Mouse (Mus musculus) small intestine, adult 2 months (tissue): ENCODE data around the gene Acbd7. TPM values are rescaled to one million over a fixed set of nuclear protein-coding genes. Genes with fewer than 3 reads are reported as not detected.
A peak's percentile ranks its signal among the peaks of the same experiment; 100 is the strongest.

ENCODE experiments used
- H3K27ac ChIP-seq: fragments of 200-500 bp; 2 replicates; pipeline ENCODE4 v1.5.1; 2012; ENCODE audit warnings: low read depth, low read length, control low read depth, inconsistent platforms; ENCODE audit not compliant: insufficient read depth
- H3K27me3 ChIP-seq: fragments of 200-500 bp; 2 replicates; pipeline ENCODE4 v1.6.1; 2012; ENCODE audit warnings: mild to moderate bottlenecking, moderate library complexity, low read length, inconsistent platforms; ENCODE audit not compliant: control insufficient read depth, insufficient read depth
- H3K36me3 ChIP-seq: fragments of 200-500 bp; 2 replicates; pipeline ENCODE4 v1.6.1; 2012; ENCODE audit warnings: mild to moderate bottlenecking, low read length, control low read depth, inconsistent platforms; ENCODE audit not compliant: control insufficient read depth, insufficient read depth
- H3K4me1 ChIP-seq: fragments of 200-500 bp; 2 replicates; pipeline ENCODE4 v1.6.1; 2012; ENCODE audit warnings: low read length, inconsistent platforms, mixed read lengths; ENCODE audit not compliant: control insufficient read depth, insufficient read depth, insufficient read length
- H3K4me3 ChIP-seq: fragments of 200-500 bp; 2 replicates; pipeline ENCODE4 v1.5.1; 2012; ENCODE audit warnings: low read depth, mild to moderate bottlenecking, control low read depth, inconsistent platforms, low read length, moderate library complexity
- CTCF ChIP-seq: fragments of 200-500 bp; IDR thresholded peaks from 2 replicates; pipeline ENCODE4 v1.5.1; 2012; ENCODE audit warnings: low read depth, mild to moderate bottlenecking, control low read depth, inconsistent platforms, low read length, moderate library complexity, mixed read lengths; ENCODE audit not compliant: insufficient replicate concordance, insufficient read length; ENCODE audit errors: extremely low read depth
- POLR2A ChIP-seq: fragments of 200-500 bp; IDR thresholded peaks from 2 replicates; pipeline ENCODE4 v1.6.1; 2012; ENCODE audit warnings: low read depth, mild to moderate bottlenecking, control low read depth, inconsistent platforms, low read length, moderate library complexity
- WGBS: fragments of 180-500 bp; shearing (Covaris S2); methylation state at CpG from one replicate; pipeline ENCODE4 v1.1.7; 2018; 5-methylcytosine and 5-hydroxymethylcytosine counted together
- polyA plus RNA-seq: library from polyadenylated mRNA; depleted of rRNA; stranded (reverse); fragments of >200 nt; gene quantifications from 2 replicates; pipeline ENCODE4 v1.2.3, GENCODE M21; 2012

The Acbd7 gene
- polyA plus RNA-seq, 1 experiment, result not detected

GRCm38 (mm10) chr2:3324381-3325130 is 11.4 kb upstream of the Acbd7 start:
- no peak overlapping the region for H3K27ac ChIP-seq
- peaks cover 27% of the 10 kb centered on the region for H3K36me3 ChIP-seq
- TF ChIP-seq POLR2A (no peak), CTCF (no peak)
- no peaks in the 10 kb centered on the region for H3K4me1 ChIP-seq
- no peaks in the 10 kb centered on the region for H3K27me3 ChIP-seq
- 95% methylated on average over 7 of the region's 7 CpGs for WGBS
- no peak overlapping the region for H3K4me3 ChIP-seq

DNA sequence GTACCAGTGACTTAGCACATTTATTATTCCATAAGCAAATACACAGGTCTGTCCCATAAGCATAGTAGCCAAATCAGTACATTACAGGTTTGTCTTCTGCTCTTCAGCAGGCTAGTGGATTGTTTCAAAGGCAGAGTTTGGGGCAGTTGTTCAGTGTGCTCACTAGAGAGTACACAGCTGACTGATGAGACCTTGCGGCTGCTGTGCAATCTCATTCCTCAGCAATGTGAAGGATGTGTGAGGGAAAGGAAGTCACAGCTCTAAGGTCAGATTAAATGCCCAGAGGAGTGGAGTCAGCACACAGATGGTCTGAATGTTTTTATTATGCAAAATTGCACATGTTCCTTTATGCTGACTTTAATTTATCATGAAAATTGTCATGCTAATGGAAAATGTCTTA is 9.4 kb upstream of the Acbd7 start:
- TF ChIP-seq CTCF (no peak), POLR2A (no peak)
- H3K36me3 ChIP-seq, result peaks cover 25% of the 10 kb centered on the region

DNA sequence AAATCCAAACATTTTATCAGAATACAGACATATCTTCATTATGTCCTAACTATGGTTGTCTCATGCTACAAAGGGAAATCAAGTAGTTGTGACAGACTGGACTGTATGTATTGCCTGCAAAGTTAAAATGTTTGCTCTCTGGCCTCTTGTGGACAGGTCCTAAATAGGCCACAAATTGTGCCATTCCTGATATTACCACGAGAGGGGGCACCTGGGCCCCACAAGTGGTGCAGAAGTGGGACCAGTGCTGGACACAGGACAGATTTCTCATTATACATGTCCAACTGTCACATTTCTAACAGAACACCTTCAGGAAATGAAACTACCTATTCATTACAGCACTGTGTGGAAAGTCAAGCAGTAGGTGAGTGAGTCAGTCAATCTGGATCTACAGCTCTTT is 8.6 kb upstream of the Acbd7 start:
- no peaks in the 10 kb centered on the region for H3K27me3 ChIP-seq
- WGBS, result 9% methylated on average over 1 of the region's 1 CpGs
- peaks cover 23% of the 10 kb centered on the region for H3K36me3 ChIP-seq
- H3K4me3 ChIP-seq, result no peak overlapping the region
- TF ChIP-seq POLR2A (no peak), CTCF (peak; percentile 71; the same call in 1 of the 2 replicates)
- H3K4me1 ChIP-seq, result peaks cover 4% of the 10 kb centered on the region; the same call in 1 of the 2 replicates
- H3K27ac ChIP-seq, result no peak overlapping the region

More for the DNA sequence above, 9.4 kb upstream of the Acbd7 start:
- Histone ChIP-seq H3K4me3 (no peak overlapping the region), H3K27ac (no peak overlapping the region), H3K4me1 (peaks cover 4% of the 10 kb centered on the region; the same call in 1 of the 2 replicates), H3K27me3 (no peaks in the 10 kb centered on the region)
- 88% methylated on average over 1 of the region's 1 CpGs for WGBS

DNA sequence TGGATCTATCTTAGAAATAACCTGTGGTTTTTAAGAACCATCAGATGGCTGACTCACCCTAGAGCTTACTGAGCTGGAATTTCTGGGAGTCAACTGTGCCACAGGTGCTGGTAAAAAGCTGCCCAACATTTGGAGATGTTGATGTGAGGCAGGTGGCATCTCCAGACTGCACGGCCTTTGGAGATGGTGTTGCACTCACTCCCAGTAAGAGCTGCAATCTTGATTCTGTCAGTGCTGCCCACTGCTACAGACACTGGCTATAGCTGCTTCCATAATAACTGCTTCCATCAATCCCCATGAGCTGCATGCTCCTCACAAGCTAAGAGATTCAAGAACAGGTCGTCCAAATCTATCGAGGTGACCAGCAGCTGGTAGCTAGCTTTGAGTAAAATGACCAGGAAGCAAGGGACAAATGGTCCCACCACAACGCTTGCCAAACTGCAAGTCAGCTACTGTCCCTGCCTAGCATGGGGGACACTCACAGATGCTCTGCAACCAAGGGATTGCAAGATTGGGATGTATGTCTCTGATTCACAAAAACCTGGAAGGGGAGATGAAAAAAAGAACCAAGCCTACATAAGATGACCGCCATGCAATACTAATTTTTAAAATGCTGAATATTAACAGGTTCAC is 4.8 kb upstream of the Acbd7 start:
- H3K4me3 ChIP-seq, result no peak overlapping the region
- no peak overlapping the region for H3K27ac ChIP-seq

DNA sequence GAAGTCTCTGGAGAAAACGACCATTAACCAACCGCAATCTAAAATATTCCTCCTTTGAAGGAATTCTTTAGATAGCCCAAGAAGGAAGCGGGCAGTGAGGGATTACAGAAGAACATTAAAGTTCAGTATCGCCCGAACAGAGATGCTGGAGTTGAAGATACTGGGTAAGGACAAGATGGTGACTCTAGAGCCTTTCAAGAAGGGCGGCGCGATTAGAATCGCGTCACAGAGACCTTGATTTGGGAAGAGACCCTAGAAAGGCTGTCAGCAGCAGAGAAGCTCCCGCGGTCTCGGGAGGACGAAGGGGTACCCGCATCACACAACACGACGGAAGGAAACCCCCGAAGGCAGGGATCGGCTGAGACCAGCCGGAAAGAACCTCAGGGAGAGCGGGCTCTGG is 3.9 kb upstream of the Acbd7 start:
- H3K36me3 ChIP-seq, result peaks cover 6% of the 10 kb centered on the region
- TF ChIP-seq CTCF, result no peak
- no peak for TF ChIP-seq POLR2A
- peaks cover 4% of the 10 kb centered on the region; the same call in 1 of the 2 replicates for H3K4me1 ChIP-seq
- H3K27ac ChIP-seq, result peak overlapping the region; percentile 3; the same call in 1 of the 2 replicates
- WGBS, result 1% methylated on average over 21 of the region's 21 CpGs
- no peaks in the 10 kb centered on the region for H3K27me3 ChIP-seq
- peak overlapping the region; percentile 74 for H3K4me3 ChIP-seq

More for the DNA sequence above, 4.8 kb upstream of the Acbd7 start:
- no peaks in the 10 kb centered on the region for H3K27me3 ChIP-seq
- TF ChIP-seq POLR2A (no peak), CTCF (no peak)
- peaks cover 8% of the 10 kb centered on the region for H3K36me3 ChIP-seq
- H3K4me1 ChIP-seq, result peaks cover 4% of the 10 kb centered on the region; the same call in 1 of the 2 replicates
- WGBS, result 29% methylated on average over 5 of the region's 5 CpGs

- under 1% methylated on average over 45 of the region's 45 CpGs for WGBS
- TF ChIP-seq CTCF, result no peak
- TF ChIP-seq POLR2A, result no peak
Observed at GRCm38 (mm10) chr2:3332484-3333242, 3.3 kb upstream of the Acbd7 start, which contains the start of gene Rpp38. TSS of gene Rpp38 (minus strand) at chr2:3332643.

DNA sequence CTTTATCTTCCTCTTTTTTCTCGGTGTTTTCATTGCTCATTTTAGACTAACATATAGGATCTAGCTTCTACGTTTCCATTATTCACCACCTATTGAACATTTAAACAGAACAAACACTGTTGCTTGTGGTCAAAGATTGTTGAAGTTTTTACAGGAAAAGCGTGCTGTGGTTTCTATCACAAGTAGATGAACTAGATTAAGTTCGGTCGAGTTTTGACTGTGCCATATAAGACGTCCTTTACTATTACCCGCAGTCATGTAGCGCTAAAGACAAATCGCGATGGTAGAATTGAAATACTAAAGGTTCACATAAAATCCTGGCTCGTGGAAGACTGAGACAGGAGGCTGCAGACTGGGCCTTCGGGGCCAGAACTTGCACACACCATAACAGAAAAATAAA is 2.2 kb upstream of the Acbd7 start:
- TF ChIP-seq POLR2A, result no peak
- Histone ChIP-seq H3K4me3 (no peak overlapping the region), H3K4me1 (peaks cover 4% of the 10 kb centered on the region; the same call in 1 of the 2 replicates), H3K36me3 (peaks cover 2% of the 10 kb centered on the region; the same call in 1 of the 2 replicates), H3K27ac (no peak overlapping the region), H3K27me3 (no peaks in the 10 kb centered on the region)
- WGBS, result 87% methylated on average over 12 of the region's 12 CpGs

More at GRCm38 (mm10) chr2:3332484-3333242, 3.3 kb upstream of the Acbd7 start, which contains the start of gene Rpp38:
- Histone ChIP-seq H3K4me3 (peak within 1 kb of the TSS; percentile 74), H3K27me3 (no peaks in the 10 kb centered on the region), H3K4me1 (peaks cover 4% of the 10 kb centered on the region; the same call in 1 of the 2 replicates), H3K27ac (peak within 1 kb of the TSS; percentile 26; the same call in 1 of the 2 replicates), H3K36me3 (peaks cover 6% of the 10 kb centered on the region)
